Mouse (Mus musculus) heart, embryonic 11.5 days (tissue): ENCODE data around the gene Bach2. TPM values are rescaled to one million over a fixed set of nuclear protein-coding genes. Genes with fewer than 3 reads are reported as not detected.

Source experiments
- ATAC-seq: fragments of 200-750 bp; cut with Nextera tagmentation; replicated peaks from 2 replicates; pipeline ENCODE4 v1.8.0; 2017; ENCODE audit warnings: moderate library complexity; ENCODE audit not compliant: insufficient number of reproducible peaks, low FRiP score, low TSS enrichment
- H3K27ac ChIP-seq: fragments of 300-500 bp; sonication (generic); 2 replicates; pipeline ENCODE4 v1.5.1; 2014; ENCODE audit warnings: mild to moderate bottlenecking, low read depth, low read length
- H3K27me3 ChIP-seq: fragments of 300-500 bp; sonication (generic); 2 replicates; pipeline ENCODE4 v1.6.1; 2014; ENCODE audit warnings: mild to moderate bottlenecking, low read length, mixed read lengths; ENCODE audit not compliant: control insufficient read depth, insufficient read depth
- H3K36me3 ChIP-seq: fragments of 300-500 bp; sonication (generic); 2 replicates; pipeline ENCODE4 v1.6.1; 2014; ENCODE audit warnings: mild to moderate bottlenecking, low read length, moderate library complexity, mixed read lengths; ENCODE audit not compliant: control insufficient read depth, insufficient read depth
- H3K4me1 ChIP-seq: fragments of 300-500 bp; sonication (generic); 2 replicates; pipeline ENCODE4 v1.6.1; 2014; ENCODE audit warnings: low read length; ENCODE audit not compliant: control insufficient read depth, insufficient read depth
- H3K4me2 ChIP-seq: fragments of 300-500 bp; sonication (generic); 2 replicates; pipeline ENCODE4 v1.6.1; 2014; ENCODE audit warnings: mild to moderate bottlenecking, moderate library complexity
- H3K4me3 ChIP-seq: fragments of 300-500 bp; sonication (generic); 2 replicates; pipeline ENCODE4 v1.5.1; 2014; ENCODE audit warnings: low read depth, low read length
- H3K9ac ChIP-seq: fragments of 300-500 bp; sonication (generic); 2 replicates; pipeline ENCODE4 v1.6.1; 2014; ENCODE audit warnings: mild to moderate bottlenecking, low read depth, low read length, moderate library complexity
- H3K9me3 ChIP-seq: fragments of 300-500 bp; sonication (generic); replicated peaks from 2 replicates; pipeline ENCODE4 v1.6.1; 2016; ENCODE audit warnings: low read length; ENCODE audit not compliant: control insufficient read depth
- WGBS: fragments of 180-500 bp; shearing (Covaris S2); extraction: QIAGEN DNeasy Blood & Tissue Kit; methylation state at CpG from one replicate; pipeline ENCODE4 v1.1.7; 2014; ENCODE audit not compliant: insufficient replicate concordance; 5-methylcytosine and 5-hydroxymethylcytosine counted together
- polyA plus RNA-seq: library from polyadenylated mRNA; unstranded; fragments of >200 nt; fragmentation: Nextera tagmentation; extraction: Ambion mirVana; gene quantifications from 2 replicates; pipeline ENCODE4 v1.2.1, GENCODE M21; 2014

The Bach2 gene
- polyA plus RNA-seq, 1 experiment from 2014 or later = 8.0 TPM

- H3K36me3 ChIP-seq = no peaks in the 10 kb centered on the region
- ATAC-seq = no peak
- H3K4me3 ChIP-seq = no peak overlapping the region
- no peaks in the 10 kb centered on the region for H3K27me3 ChIP-seq
- no peak overlapping the region for H3K9ac ChIP-seq
- WGBS = 77% methylated on average over 1 of the region's 1 CpGs
- H3K4me1 ChIP-seq = peaks cover 19% of the 10 kb centered on the region
- H3K4me2 ChIP-seq = no peak overlapping the region
- no peaks in the 10 kb centered on the region for H3K9me3 ChIP-seq
- H3K27ac ChIP-seq = no peak overlapping the region
These were observed 196.0 kb downstream of the Bach2 start for GRCm38 (mm10) chr4:32434612-32435011.

GRCm38 (mm10) chr4:32439974-32440739 is 201.6 kb downstream of the Bach2 start:
- H3K4me3 ChIP-seq = no peak overlapping the region
- no peaks in the 10 kb centered on the region for H3K36me3 ChIP-seq
- no peaks in the 10 kb centered on the region for H3K9me3 ChIP-seq
- 72% methylated on average over 11 of the region's 11 CpGs for WGBS
- no peak for ATAC-seq
- H3K4me1 ChIP-seq = peaks cover 12% of the 10 kb centered on the region
- no peak overlapping the region for H3K27ac ChIP-seq
- H3K4me2 ChIP-seq = no peak overlapping the region
- H3K9ac ChIP-seq = no peak overlapping the region
- no peaks in the 10 kb centered on the region for H3K27me3 ChIP-seq

GRCm38 (mm10) chr4:32440740-32441072 is 202.1 kb downstream of the Bach2 start:
- no peak overlapping the region for H3K4me2 ChIP-seq
- WGBS = 72% methylated on average over 6 of the region's 6 CpGs
- no peaks in the 10 kb centered on the region for H3K9me3 ChIP-seq
- no peak overlapping the region for H3K4me3 ChIP-seq
- no peak for ATAC-seq
- no peaks in the 10 kb centered on the region for H3K36me3 ChIP-seq
- H3K27ac ChIP-seq = no peak overlapping the region
- H3K9ac ChIP-seq = no peak overlapping the region
- no peaks in the 10 kb centered on the region for H3K27me3 ChIP-seq
- peaks cover 12% of the 10 kb centered on the region for H3K4me1 ChIP-seq

GRCm38 (mm10) chr4:32444671-32445196 is 206.1 kb downstream of the Bach2 start:
- no peak overlapping the region for H3K9ac ChIP-seq
- H3K4me3 ChIP-seq = no peak overlapping the region
- no peak for ATAC-seq
- H3K27ac ChIP-seq = no peak overlapping the region
- 89% methylated on average over 1 of the region's 1 CpGs for WGBS
- H3K4me2 ChIP-seq = no peak overlapping the region
- no peaks in the 10 kb centered on the region for H3K9me3 ChIP-seq
- no peaks in the 10 kb centered on the region for H3K36me3 ChIP-seq
- no peaks in the 10 kb centered on the region for H3K27me3 ChIP-seq
- H3K4me1 ChIP-seq = peaks cover 9% of the 10 kb centered on the region

- 84% methylated on average over 3 of the region's 3 CpGs for WGBS
- no peaks in the 10 kb centered on the region for H3K27me3 ChIP-seq
- no peak overlapping the region for H3K4me3 ChIP-seq
- H3K9me3 ChIP-seq = no peaks in the 10 kb centered on the region
- no peaks in the 10 kb centered on the region for H3K36me3 ChIP-seq
- H3K4me1 ChIP-seq = no peaks in the 10 kb centered on the region
- no peak overlapping the region for H3K9ac ChIP-seq
- H3K4me2 ChIP-seq = no peak overlapping the region
- no peak for ATAC-seq
- H3K27ac ChIP-seq = no peak overlapping the region
These were observed 209.2 kb downstream of the Bach2 start for GRCm38 (mm10) chr4:32447850-32448249.

GRCm38 (mm10) chr4:32461986-32462385 is 223.4 kb downstream of the Bach2 start:
- Histone ChIP-seq H3K27me3 (no peaks in the 10 kb centered on the region), H3K9me3 (no peaks in the 10 kb centered on the region), H3K4me1 (no peaks in the 10 kb centered on the region), H3K36me3 (no peaks in the 10 kb centered on the region), H3K9ac (no peak overlapping the region), H3K27ac (no peak overlapping the region), H3K4me3 (no peak overlapping the region), H3K4me2 (no peak overlapping the region)
- ATAC-seq = no peak
- 74% methylated on average over 7 of the region's 7 CpGs for WGBS

- WGBS = 75% methylated on average over 6 of the region's 6 CpGs
These were observed 224.5 kb downstream of the Bach2 start for GRCm38 (mm10) chr4:32463065-32463464.

GRCm38 (mm10) chr4:32464540-32464939 is 225.9 kb downstream of the Bach2 start:
- ATAC-seq = no peak
- Histone ChIP-seq H3K4me1 (no peaks in the 10 kb centered on the region), H3K36me3 (no peaks in the 10 kb centered on the region), H3K9me3 (no peaks in the 10 kb centered on the region; the same call in 1 of the 2 replicates), H3K27me3 (no peaks in the 10 kb centered on the region), H3K4me3 (no peak overlapping the region), H3K27ac (no peak overlapping the region), H3K9ac (no peak overlapping the region), H3K4me2 (no peak overlapping the region)
- 58% methylated on average over 6 of the region's 6 CpGs for WGBS

More at GRCm38 (mm10) chr4:32463065-32463464, 224.5 kb downstream of the Bach2 start:
- no peak for ATAC-seq
- H3K9me3 ChIP-seq = no peaks in the 10 kb centered on the region
- no peaks in the 10 kb centered on the region for H3K4me1 ChIP-seq
- no peak overlapping the region for H3K27ac ChIP-seq
- H3K36me3 ChIP-seq = no peaks in the 10 kb centered on the region
- no peaks in the 10 kb centered on the region for H3K27me3 ChIP-seq
- no peak overlapping the region for H3K4me2 ChIP-seq
- no peak overlapping the region for H3K9ac ChIP-seq
- H3K4me3 ChIP-seq = no peak overlapping the region

- no peak for ATAC-seq
- H3K27me3 ChIP-seq = no peaks in the 10 kb centered on the region
- H3K4me2 ChIP-seq = no peak overlapping the region
- no peaks in the 10 kb centered on the region; the same call in 1 of the 2 replicates for H3K9me3 ChIP-seq
- no peaks in the 10 kb centered on the region for H3K36me3 ChIP-seq
- no peaks in the 10 kb centered on the region for H3K4me1 ChIP-seq
- 69% methylated on average over 8 of the region's 8 CpGs for WGBS
- no peak overlapping the region for H3K9ac ChIP-seq
- H3K4me3 ChIP-seq = no peak overlapping the region
- no peak overlapping the region for H3K27ac ChIP-seq
These were observed 227.4 kb downstream of the Bach2 start for GRCm38 (mm10) chr4:32466031-32466430.
